Mouse (Mus musculus) erythroid progenitor cell, adult 5-6 weeks (primary cell): ENCODE data around the gene Atp10b. TPM values are rescaled to one million over a fixed set of nuclear protein-coding genes. Genes with fewer than 3 reads are reported as not detected.

ENCODE experiments used
- ATAC-seq: replicated peaks from 2 replicates; pipeline ENCODE4 v1.8.0; 2016; ENCODE audit warnings: moderate number of reproducible peaks, mild to moderate bottlenecking, moderate TSS enrichment, inconsistent platforms; ENCODE audit not compliant: poor library complexity, low FRiP score, severe bottlenecking
- total RNA-seq, 2 experiments: library from RNA; stranded (forward) in 1 of 2; stranded (reverse) in 1 of 2; fragments of 150-400 nt in 1 of 2; fragments of 186-747, 209-891 nt in 1 of 2; gene quantifications; 2 replicates each; pipeline versions ENCODE4 v1.2.3 to v1.2.4; 2015 to 2017; ENCODE audit warnings: low replicate concordance in 2 of 2

The Atp10b gene
- total RNA-seq, 2 experiments from 2014 or later = not detected

- no peak for ATAC-seq
These were observed 124.2 kb downstream of the Atp10b start for GRCm38 (mm10) chr11:43273896-43274295.

GRCm38 (mm10) chr11:43297584-43297983, 147.9 kb downstream of the Atp10b start:
- ATAC-seq = no peak

GRCm38 (mm10) chr11:43311000-43311399, 161.3 kb downstream of the Atp10b start:
- no peak for ATAC-seq

Other genes with a start within 250 kb of the Atp10b start
- gene Gm9972, start 114.1 kb upstream of the Atp10b start, total RNA-seq (2015; ENCODE audit: low replicate concordance) = not detected in 2 replicates
- not detected in 2 replicates for gene Gm9972, start 114.1 kb upstream of the Atp10b start, total RNA-seq (2017; ENCODE audit: low replicate concordance)